Mouse (Mus musculus): ENCODE data around the gene Zfp706. TPM values are rescaled to one million over a fixed set of nuclear protein-coding genes. Genes with fewer than 3 reads are reported as not detected.

Zfp706 gene
- polyA plus RNA-seq, 1 experiment from 2014 or later, result 459 TPM

GRCm38 (mm10) chr15:36948866-36949546 is 58.6 kb downstream of the Zfp706 start:
- H3K4me3 ChIP-seq, result no peak overlapping the region
- no peaks in the 10 kb centered on the region for H3K36me3 ChIP-seq
- no peak overlapping the region for H3K27ac ChIP-seq
- H3K27me3 ChIP-seq, result no peaks in the 10 kb centered on the region
- 88% methylated on average over 22 of the region's 22 CpGs for WGBS
- no peak for ATAC-seq (ENCODE audit: low FRiP score)
- H3K9me3 ChIP-seq, result no peaks in the 10 kb centered on the region
- H3K9ac ChIP-seq, result no peak overlapping the region
- no peak overlapping the region for H3K4me2 ChIP-seq
- peaks cover 15% of the 10 kb centered on the region for H3K4me1 ChIP-seq (replicated peaks)

All from hindbrain, embryonic 13.5 days (tissue).